Mouse (Mus musculus) kidney, adult 9 months (tissue): Measurements from ENCODE around the gene Tfap2c.

Experiments
- DNase-seq: peaks from one replicate; pipeline ENCODE4 v3.0.0; 2022

Gene Tfap2c

DNA sequence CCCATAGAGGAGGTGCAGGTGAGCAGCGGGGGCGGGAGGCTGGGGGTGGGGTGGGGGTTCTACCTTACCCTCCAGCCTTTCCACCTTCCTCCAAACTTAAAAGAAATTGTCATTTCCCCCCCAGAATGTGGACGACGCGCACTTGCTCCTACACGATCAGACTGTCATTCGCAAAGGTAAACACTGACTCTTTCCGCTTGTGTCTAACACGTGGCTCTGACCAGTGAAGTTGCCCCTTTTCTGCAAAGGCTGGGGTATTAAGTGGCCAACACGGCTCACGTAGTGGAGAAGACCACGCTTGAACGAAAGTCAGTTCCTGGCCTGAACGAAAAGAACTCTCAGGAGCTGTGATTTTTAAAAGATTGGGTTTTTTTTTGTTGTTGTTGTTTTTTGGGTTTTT lies 2.5 kb downstream of the Tfap2c start:
- DNase-seq: no peak

DNA sequence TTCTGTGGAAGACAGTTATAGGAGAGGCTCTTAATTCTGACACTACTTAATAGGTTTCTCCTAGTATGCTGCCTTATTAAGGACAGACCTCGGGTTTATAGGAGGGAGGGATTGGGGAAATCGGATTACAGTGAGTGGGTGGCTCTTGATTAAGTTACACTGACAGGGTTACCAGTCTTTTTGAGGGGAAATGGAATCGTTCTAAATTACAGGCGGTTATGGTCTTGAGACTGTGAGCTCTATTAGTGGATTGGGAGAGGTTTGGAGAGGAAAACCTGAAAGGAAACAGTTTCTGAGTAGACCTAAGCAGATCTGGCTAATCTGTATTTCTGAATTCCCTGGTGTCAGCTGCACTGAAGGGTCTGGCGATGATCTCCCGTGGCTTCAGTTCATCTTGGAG lies 3.3 kb downstream of the Tfap2c start:
- DNase-seq: no peak

DNA sequence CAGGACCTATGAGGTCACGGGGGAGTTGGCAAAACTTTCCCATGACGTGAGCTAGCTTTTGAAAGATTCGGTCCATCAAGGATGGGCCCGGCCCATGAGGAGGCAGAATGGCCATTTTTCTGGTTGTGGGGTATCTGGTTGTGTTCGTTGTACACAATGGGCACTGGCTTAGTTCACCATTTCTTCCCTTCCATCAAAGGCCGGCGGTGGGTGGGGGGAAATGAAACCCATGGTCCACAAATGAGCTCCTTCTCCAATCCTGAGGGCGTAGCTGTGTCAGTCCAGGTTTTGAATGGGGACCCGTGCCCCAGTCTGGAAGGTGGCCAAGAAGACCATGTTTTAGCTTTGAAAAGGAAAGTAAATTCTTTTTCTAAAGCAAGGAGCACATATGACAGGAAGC lies 4.8 kb downstream of the Tfap2c start:
- DNase-seq: no peak

DNA sequence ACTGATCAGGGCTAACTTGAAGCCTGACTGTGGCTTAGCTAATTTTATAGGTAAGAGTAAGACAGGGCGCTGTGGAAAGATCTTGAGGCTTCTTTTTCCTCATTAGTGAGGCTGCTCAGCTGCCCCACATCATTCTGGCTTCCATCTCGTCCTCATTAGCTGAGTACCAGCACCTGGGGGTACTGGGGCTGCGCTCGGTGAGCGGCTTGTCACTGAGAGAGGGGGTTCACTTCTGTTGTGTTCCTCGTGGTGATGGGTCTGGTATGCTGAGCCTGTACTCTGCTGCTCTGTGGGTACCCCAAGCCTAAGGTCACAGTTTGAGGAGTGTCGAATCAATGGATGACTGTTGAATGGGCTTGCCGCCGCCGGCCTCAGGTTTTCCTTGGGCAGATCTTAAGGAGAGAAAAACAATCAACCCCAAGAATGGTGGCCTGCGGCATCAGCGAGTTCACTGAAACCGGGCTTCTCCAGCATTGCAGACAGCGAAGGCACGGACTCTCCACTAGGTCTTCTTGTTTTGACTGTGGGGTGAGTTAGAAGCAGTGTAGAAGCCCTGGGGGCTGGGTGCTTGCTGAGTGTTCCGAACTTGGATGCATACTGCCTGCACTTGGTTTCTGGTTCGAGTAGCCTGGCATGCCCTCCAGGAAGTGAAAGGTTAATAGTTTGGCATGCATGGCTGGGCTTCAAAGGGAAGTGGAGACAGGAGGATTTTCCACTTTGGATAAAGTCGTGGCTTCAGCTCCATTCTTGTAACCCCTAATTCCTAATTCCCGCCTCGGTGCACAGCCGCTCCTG lies 9.5 kb downstream of the Tfap2c start:
- DNase-seq: no peak

DNA sequence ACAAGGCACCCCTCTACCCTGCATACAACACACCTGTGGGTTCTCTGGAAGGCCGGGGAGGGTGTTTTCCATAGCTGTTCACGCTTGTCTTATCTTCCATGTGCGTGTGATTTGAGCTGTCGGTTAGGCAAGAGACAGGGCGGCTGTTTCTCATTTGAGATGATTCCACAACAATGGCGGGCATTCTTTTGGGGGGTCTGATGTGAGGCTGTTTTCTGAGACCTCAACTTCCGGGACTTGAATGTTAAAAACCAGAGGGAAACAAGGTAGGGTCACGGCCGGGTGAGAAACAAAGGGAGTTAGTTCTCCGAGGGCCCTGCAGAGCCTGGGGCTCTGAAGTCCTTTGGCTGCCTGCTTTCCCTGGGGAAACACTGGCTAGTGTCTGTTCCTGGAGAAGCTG lies 11.6 kb downstream of the Tfap2c start:
- DNase-seq: no peak

DNA sequence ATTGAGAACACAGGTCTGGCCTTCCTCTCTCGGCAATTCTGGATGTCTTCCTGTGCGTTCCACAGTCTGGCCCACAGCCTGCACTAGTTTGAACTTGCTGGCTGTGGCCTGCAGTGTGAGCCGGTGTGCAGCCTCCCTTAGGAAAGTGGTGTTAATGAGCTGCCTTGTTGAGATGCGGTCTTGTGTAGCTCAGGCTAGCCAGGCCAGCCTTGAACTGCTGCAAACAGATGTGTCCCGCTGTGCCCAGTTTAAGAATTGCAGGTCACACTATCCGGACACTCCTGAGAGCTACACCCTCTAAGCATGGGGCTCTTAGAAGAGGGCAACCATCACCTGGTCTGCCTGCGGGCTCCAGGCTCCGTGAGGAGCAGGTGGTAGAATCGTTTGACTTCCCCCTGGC lies 18.4 kb downstream of the Tfap2c start:
- DNase-seq: no peak

DNA sequence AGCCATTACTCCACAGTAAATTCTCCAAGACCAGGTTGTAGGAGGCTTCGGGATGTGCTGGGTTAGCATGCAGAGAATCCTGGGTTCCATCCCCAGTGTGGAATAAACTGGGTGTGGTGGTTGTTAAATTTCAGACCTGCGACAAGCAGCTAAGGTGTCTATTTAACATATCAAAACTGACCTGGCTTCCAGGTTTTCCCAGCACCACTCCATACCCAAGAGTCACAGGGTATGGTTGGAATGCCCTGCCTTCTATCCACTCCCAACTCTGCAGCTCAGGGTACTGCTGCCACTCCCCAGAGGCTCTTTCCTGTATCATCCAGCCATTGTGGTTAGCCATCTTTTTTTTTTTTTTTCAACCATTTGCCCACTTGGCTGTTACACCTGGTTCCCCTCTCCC lies 19.1 kb downstream of the Tfap2c start:
- no peak for DNase-seq

DNA sequence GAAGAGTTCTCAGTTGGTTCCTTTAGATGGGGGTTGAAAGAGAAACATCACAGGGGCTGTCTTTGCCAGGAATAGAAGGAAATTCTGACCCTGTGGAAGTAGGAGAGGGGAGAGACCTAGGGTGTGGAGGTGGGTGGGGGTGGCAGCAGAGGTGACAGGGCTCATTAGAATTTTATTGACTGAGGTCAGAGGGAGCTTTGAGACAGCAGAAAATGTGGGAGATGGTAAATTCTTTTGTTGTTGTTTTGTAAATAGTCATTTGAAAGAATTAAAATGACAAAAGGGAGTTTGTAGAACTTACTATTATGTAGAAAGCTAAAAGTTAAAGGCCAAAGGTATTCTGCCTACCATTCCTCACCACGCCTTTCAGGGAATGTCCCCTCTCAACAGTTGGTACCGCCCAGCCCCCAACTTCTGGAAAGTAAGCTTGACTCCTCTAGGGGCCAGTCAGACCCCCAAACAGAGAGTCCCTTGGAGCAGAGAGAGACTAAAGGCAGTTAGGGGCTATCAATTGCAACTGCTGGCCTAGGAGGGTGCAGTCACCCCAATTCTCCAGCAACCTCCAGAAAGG lies 27.9 kb downstream of the Tfap2c start:
- DNase-seq: no peak

DNA sequence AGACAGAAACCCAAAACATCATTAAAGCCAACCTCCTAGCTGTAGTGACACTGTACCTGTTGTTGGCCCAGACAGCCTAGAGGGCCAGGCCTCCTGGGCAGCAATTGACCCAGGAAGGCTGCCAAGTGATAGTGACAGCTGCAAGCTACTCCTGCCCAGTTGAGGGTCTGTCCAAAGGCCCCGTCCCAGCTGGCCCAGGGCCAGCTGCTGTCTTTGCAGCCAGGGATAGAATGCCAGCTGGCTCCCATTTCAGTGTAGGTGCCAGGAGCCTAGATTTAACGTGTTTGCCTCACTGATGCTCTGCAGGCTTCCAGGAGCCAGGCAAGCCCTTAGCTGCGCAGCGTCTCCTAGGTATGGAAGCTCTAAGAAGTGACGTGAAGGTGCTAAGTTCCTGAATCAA lies 29.8 kb downstream of the Tfap2c start:
- DNase-seq: no peak

DNA sequence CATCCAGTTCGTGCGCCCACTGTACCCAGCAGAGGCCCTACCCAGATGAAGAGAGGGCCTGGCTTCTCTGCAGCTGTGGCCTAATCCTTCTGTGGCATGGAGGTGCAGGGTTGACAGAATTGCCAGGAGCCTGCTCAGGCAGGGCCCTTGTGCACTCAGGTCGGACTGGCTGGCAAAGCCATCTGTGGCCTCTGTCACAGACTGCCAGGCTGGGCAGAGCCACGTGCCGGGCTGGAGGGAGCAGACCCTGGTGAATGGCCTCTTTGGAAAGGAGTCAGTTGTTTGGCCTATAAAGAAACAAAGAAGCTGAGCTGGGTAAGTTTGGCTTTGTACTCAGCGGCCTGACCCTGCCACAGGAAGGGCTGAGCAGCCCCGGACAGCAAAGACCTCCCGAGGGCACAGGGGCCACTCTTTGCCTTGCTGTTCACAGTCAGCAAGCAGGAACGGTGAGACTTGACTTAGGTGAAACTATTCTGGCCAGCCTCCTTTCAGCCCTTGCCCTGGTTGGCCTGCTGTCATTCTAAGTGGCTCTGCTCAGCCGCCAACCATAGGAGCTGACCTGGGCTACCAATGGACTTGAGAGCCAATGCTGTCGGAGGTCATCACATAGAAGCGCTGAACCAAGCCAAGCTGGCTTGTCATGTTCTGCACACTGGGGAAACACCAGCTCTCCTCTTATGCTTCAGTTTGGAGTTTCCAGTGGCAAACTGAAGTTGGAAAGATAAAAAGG lies 31.3 kb downstream of the Tfap2c start:
- DNase-seq: no peak

DNA sequence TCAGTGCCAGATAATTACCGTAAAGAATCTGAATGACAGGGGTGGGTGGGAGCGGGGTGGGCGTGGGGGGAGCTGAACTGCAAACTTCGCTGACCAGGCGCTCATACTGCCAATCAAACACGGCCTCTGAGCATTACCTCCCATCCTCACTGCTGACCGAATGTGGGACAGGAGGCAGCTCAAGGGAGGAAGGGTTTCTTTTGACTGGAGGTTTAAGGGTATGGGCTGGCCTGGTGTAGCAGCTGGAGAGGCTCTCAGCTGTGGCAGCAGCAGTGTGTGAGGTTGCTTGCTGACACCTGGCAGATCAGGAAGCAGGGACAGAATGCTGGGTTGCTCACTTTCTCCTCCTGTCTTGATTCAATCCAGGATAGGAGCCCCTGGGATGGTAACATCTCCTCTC lies 33.9 kb downstream of the Tfap2c start:
- DNase-seq: no peak

DNA sequence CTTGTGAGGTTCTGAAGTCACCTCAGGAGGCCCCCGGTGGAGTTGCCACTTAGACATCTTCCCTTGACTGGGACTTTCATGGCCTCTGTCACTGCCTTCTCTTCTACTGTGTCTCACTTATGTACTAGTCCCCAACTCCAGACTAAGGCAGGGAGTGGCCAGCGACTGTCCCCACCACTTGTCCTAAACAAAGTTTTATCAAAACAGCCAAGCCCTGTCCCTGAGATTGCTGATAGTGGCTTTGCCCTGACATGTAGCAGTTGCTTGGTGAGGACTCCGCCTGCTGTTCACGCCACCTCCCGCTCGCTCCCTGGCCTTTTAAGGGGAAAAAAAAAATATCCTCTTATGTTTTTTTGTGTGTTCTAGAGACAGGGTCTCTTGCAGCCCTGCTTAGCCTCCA lies 35.9 kb downstream of the Tfap2c start:
- no peak for DNase-seq

DNA sequence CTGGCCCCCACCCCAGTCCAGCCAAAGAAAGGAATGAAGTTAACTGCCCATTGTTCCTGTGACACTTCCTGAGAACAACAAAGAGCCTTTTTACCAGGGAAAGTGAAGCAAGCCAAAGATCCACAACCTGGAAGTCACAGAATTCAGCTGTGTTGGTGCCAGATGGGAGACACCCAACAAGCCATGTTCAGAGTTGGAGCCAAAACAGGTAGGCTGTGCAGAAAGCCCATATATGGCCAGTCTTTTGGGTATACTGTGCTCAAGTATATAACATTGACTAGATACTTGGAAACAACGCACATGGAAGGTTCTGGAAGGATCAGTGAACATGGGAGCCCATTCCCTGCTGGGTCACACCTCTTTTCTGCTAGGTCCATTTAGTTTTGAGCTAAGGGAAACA lies 39.7 kb downstream of the Tfap2c start:
- DNase-seq: no peak

DNA sequence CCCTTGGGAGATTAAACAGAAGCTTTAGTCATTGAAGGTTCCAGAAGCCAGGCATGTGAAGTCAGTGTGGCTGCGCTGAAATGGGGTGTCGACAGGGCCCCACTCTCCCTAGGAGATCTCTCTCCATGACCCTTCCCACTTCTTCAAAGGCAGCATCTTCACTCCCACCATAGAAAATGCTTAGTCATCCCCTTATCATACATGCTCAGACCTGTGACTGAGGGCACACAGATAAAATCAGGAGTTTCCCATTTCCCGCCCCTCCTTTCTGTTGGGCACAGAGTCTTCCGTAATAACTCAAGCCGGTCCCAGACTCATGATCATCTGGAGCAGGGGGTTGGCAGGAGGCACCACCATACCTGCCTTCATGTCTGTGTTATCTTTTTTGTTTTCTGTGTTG lies 41.4 kb downstream of the Tfap2c start:
- no peak for DNase-seq

DNA sequence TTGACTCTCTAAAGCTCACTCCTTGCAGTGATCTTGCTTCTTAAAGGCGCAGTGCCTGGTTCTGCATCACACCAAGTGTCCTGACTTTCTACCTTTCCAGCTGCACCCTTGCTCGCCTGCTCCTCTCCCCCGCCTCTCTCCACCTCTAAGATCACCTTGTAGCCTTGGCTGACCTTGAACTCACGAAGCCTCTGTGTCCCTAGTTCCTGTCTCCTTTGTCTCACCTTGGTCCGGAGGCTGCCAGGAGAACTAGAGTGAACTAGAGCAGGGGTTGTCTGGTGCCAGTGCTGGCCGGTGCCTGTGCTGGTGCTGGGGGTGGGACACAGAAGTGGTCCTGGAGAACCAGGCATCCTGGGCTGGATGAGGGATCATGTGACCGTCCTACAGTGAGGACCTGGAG lies 44.9 kb downstream of the Tfap2c start:
- DNase-seq: no peak

DNA sequence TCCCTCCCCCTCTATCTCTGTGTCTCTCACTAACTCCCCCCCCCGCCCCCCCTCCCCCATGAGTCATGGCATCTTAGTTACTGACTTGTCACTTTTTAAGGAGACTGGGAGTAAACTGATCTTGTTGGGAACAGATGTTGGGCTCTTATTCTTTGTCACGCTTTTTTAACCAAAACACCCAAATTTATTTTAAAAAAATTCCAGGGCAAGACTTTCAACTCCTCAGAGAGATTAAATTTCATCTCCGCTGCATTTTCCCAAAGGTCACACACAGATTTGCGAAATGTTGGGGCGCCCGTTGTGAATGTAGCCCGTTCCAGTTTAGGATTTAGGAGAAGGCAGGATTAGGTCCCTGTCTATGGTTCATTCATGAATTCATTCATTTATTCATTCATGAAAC lies 47.7 kb downstream of the Tfap2c start:
- no peak for DNase-seq

DNA sequence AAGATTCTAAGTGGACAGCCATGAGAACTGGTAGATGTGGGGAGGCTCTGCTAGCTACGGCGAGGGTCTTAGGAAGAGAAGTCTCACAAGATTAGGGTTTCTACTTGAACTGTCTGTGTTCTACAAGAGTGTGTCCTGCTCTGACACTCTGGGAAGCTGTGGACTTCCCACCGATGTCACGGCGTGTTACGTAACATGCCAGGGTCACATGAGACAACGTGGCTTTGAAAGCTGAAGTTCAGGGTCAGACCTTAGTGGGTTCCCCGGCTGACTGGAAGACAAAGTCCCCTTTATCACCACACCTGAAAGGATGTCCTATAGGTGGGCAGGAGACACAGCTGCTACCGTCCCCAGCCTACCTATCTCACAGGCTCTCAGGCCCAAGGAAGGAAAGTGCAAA lies 48.5 kb downstream of the Tfap2c start:
- no peak for DNase-seq

DNA sequence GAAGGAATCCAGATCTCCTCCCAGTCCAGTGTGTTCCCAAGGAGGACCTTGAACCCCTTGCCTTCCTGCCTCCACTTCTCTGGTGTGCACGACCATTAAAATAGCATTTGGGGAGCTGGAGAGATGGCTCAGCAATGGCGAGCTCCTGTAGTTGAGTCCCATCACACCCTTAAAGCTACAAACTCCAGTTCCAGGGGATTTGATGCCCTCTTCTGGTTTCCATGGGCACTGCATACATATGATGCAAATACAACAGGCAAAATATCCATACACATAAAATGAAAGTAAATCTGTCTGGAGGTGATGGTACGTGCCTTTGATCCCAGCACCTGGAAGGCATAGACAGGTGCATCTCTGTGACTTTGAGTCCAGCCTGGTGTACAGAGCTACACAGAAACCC lies 55.2 kb downstream of the Tfap2c start:
- DNase-seq: no peak

DNA sequence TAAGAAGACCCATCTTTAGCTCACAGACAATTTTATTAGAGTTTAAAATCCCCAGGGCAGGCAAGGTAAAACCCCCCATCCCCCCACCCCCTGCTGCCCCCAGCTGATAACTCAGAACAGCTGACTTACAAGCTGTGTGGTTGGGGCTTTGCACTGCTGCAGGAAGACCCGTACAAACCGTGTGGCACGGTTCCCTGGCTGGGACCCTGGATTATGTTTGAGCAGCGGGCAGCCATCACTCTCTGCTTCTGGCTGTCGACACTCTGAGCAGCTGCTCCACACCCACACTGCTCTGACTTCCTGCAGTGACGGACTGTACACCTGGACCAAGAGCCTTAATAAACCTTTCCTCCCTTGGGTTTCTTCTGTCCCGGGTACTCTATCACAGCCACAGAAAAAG lies 56.2 kb downstream of the Tfap2c start:
- DNase-seq: no peak

DNA sequence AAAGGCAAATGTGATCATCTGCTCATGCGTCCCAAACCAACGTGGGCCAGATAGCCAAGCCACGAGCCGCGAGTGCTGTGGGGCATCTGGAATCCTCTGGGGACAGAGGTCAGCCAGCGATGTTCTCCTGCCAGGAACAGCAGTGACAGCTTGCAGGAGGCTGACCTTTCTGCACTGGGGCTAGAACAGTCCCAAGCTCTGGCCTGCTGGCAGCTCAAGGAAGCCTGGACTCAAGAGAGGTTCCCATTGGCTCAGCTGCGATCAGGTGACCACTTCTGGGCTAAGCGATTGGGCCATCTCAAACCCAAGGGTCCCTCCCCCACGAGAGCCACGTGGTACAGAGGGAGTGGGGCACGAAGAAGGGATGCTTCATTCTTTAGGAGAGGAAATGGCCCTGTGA lies 58.3 kb downstream of the Tfap2c start:
- DNase-seq: no peak
